ENCODE assay signal across 9 mouse cellular contexts in genomic region chr12:111535281-111535680, GRCm38 (mm10). TPM values are rescaled to one million over a fixed set of nuclear protein-coding genes. Genes with fewer than 3 reads are reported as not detected.
DNase-seq lines count a peak whose midpoint lies in the region; ATAC-seq and TF ChIP-seq lines count a peak whose summit lies in the region.
"Had no signal": no experiment of that assay in that cellular context is flagged by ENCODE, and none has a peak within 500 bp of the region (broad histone marks: within the 10 kb centered on the region; RNA-seq: fewer than 3 reads in every experiment).

No protein-coding gene starts in this region.

- no peaks in the 10 kb centered on the region for H3K27me3 ChIP-seq in heart, embryonic 15.5 days
- H3K27me3 ChIP-seq in MEL (ENCODE audit: control insufficient read depth in 1 of 2, insufficient read depth in 2 of 2, low read length in 2 of 2): no peaks in the 10 kb centered on the region
- peaks cover 20% of the 10 kb centered on the region for H3K27me3 ChIP-seq in megakaryocyte, embryonic 14.5 days (replicated peaks)

- 0 out of 2 replicates have a peak overlapping the region, but pooled peaks have one; percentile 5 for H3K4me2 ChIP-seq in heart, embryonic 15.5 days

- no peaks in the 10 kb centered on the region for H3K9me3 ChIP-seq in heart, embryonic 15.5 days (replicated peaks)
- H3K9me3 ChIP-seq in MEL (replicated peaks; ENCODE audit: insufficient read depth, low read length): no peaks in the 10 kb centered on the region
- H3K9me3 ChIP-seq in megakaryocyte, embryonic 14.5 days: no peaks in the 10 kb centered on the region

- H3K79me2 ChIP-seq in MEL (ENCODE audit: control insufficient read depth, insufficient read depth, low read length, poor library complexity): peaks cover 25% of the 10 kb centered on the region

- H3K4me1 ChIP-seq in heart, embryonic 15.5 days (replicated peaks): peaks cover 35% of the 10 kb centered on the region
- H3K4me1 ChIP-seq in MEL (ENCODE audit: control insufficient read depth in 1 of 2, insufficient read depth in 2 of 2, low read length in 2 of 2): peaks cover 16 to 24% of the 10 kb centered on the region in 2 experiments
- H3K4me1 ChIP-seq in megakaryocyte, embryonic 14.5 days: peaks cover 62% of the 10 kb centered on the region

- no peak for TF ChIP-seq POLR2A in MEL (IDR thresholded peaks at IDR 0.05; ENCODE audit: control insufficient read depth in 1 of 2, insufficient read depth in 1 of 2, low read depth in 1 of 2, low read length in 2 of 2, poor library complexity in 1 of 2)

- H3K4me3 ChIP-seq in heart, embryonic 15.5 days: no peak overlapping the region
- H3K4me3 ChIP-seq in MEL (ENCODE audit: control insufficient read depth in 1 of 2, insufficient read depth in 1 of 2, low read depth in 2 of 2, low read length in 2 of 2): peak overlapping the region; percentile 2 to 22; a peak in 2 of 4 replicates
- H3K4me3 ChIP-seq in megakaryocyte, embryonic 14.5 days (replicated peaks): peak overlapping the region; percentile 79
- H3K4me3 ChIP-seq: myocyte had no signal

- H3K27ac ChIP-seq in heart, embryonic 15.5 days: peak overlapping the region; percentile 18
- H3K27ac ChIP-seq in MEL (ENCODE audit: control insufficient read depth, low read depth, low read length): no peak overlapping the region; the same call in 1 of the 2 replicates

- ATAC-seq in heart, embryonic 15.5 days (replicated peaks; ENCODE audit: insufficient number of reproducible peaks, insufficient read depth, low FRiP score, low read depth): no peak
- peak; percentile 66 for ATAC-seq in erythroid progenitor cell, adult 5-6 weeks (replicated peaks; ENCODE audit: low FRiP score, poor library complexity, severe bottlenecking)

- intact Hi-C loops in gastrocnemius, postnatal 36 days (cut with DNase I): no loop called here

- TF ChIP-seq EP300 in MEL (IDR thresholded peaks at IDR 0.05; ENCODE audit: low read depth in 1 of 2, low read length in 2 of 2): peak; percentile 63 to 76

- no peak overlapping the region for H3K9ac ChIP-seq in heart, embryonic 15.5 days
- H3K9ac ChIP-seq in MEL (ENCODE audit: control insufficient read depth, low read depth, low read length, poor library complexity, severe bottlenecking): no peak overlapping the region

- DNase-seq in heart, adult 11 months: no peak
- peak; percentile 66 for DNase-seq in MEL (ENCODE audit: low read depth, low spot score)
- no peak for DNase-seq in right cerebral cortex, postnatal 10 days (ENCODE audit: low spot score in 2 of 2)
- no peak for DNase-seq in left cerebral cortex, adult 9 months (ENCODE audit: low spot score in 2 of 2)
- no peak for DNase-seq in gastrocnemius, postnatal 36 days

- TF ChIP-seq CTCF in MEL (IDR thresholded peaks at IDR 0.05 in 2 of 3, conservative IDR thresholded peaks at IDR 0.05 in 1 of 3; ENCODE audit: control insufficient read depth in 1 of 3, insufficient read depth in 1 of 3, low read depth in 2 of 3, low read length in 3 of 3, poor library complexity in 1 of 3, severe bottlenecking in 1 of 3): no peak

- no peak for TF ChIP-seq RAD21 in MEL (IDR thresholded peaks at IDR 0.05; ENCODE audit: low read depth, low read length)

- WGBS in heart, embryonic 15.5 days: 37% methylated on average over 6 of the region's 6 CpGs

- H3K36me3 ChIP-seq in heart, embryonic 15.5 days: peaks cover 13% of the 10 kb centered on the region
- H3K36me3 ChIP-seq in MEL (ENCODE audit: control insufficient read depth in 1 of 2, insufficient read depth in 2 of 2, low read length in 2 of 2): peaks cover 12 to 24% of the 10 kb centered on the region in 2 experiments
- H3K36me3 ChIP-seq in megakaryocyte, embryonic 14.5 days (replicated peaks; ENCODE audit: low read length): peaks cover 14% of the 10 kb centered on the region

TF ChIP-seq in MEL, 35 proteins besides CTCF, POLR2A, EP300 and RAD21 (continues in another document):
- TF ChIP-seq MYC (IDR thresholded peaks at IDR 0.05; ENCODE audit: low read depth, low read length) (0 out of 2 replicates have a peak, but pooled peaks have one; percentile 30), KAT2A (conservative IDR thresholded peaks at IDR 0.05; ENCODE audit: low read depth, low read length) (no peak), ZC3H11A (IDR thresholded peaks at IDR 0.05; ENCODE audit: low read depth, low read length) (no peak), E2F4 (IDR thresholded peaks at IDR 0.05; ENCODE audit: borderline replicate concordance, low read depth, low read length) (no peak), GATA1 (IDR thresholded peaks at IDR 0.05; ENCODE audit: low read depth, low read length) (peak; percentile 63), RCOR1 (IDR thresholded peaks at IDR 0.05; ENCODE audit: low read depth, low read length) (peak; percentile 98), USF1 (IDR thresholded peaks at IDR 0.05; ENCODE audit: low read depth, low read length) (no peak), POLR2AphosphoS5 (IDR thresholded peaks at IDR 0.05; ENCODE audit: borderline replicate concordance, low read depth, low read length) (no peak), CHD1 (IDR thresholded peaks at IDR 0.05; ENCODE audit: low read depth, low read length) (no peak), BHLHE40 (IDR thresholded peaks at IDR 0.05; ENCODE audit: borderline replicate concordance, low read depth, low read length) (peak; percentile 78; the same call in 1 of the 2 replicates), ZMIZ1 (IDR thresholded peaks at IDR 0.05; ENCODE audit: low read depth, low read length) (no peak), NRF1 (IDR thresholded peaks at IDR 0.05; ENCODE audit: insufficient read depth, low read depth, low read length, poor library complexity, severe bottlenecking) (no peak), MEF2A (IDR thresholded peaks at IDR 0.05; ENCODE audit: extremely low read depth, insufficient replicate concordance, low read depth, low read length, poor library complexity, severe bottlenecking) (no peak), NELFE (IDR thresholded peaks at IDR 0.05; ENCODE audit: low read depth, low read length) (no peak), MAX (IDR thresholded peaks at IDR 0.05; ENCODE audit: low read length) (peak; percentile 53; the same call in 1 of the 2 replicates), SMC3 (IDR thresholded peaks at IDR 0.05; ENCODE audit: low read depth, low read length) (no peak), CHD2 (IDR thresholded peaks at IDR 0.05; ENCODE audit: low read length) (no peak), ZKSCAN1 (IDR thresholded peaks at IDR 0.05; ENCODE audit: low read depth, low read length) (no peak), ZNF384 (IDR thresholded peaks at IDR 0.05; ENCODE audit: low read depth, low read length) (no peak), USF2 (IDR thresholded peaks at IDR 0.05; ENCODE audit: borderline replicate concordance in 1 of 2, insufficient read depth in 1 of 2, low read depth in 1 of 2, low read length in 2 of 2) (no peak), ETS1 (IDR thresholded peaks at IDR 0.05; ENCODE audit: low read depth, low read length) (peak; percentile 50; the same call in 1 of the 2 replicates), MAFK (IDR thresholded peaks at IDR 0.05; ENCODE audit: borderline replicate concordance, low read depth, low read length) (no peak), MAZ (IDR thresholded peaks at IDR 0.05; ENCODE audit: low read depth, low read length) (no peak), POLR2AphosphoS2 (IDR thresholded peaks at IDR 0.05; ENCODE audit: low read length) (no peak), UBTF (IDR thresholded peaks at IDR 0.05; ENCODE audit: borderline replicate concordance, insufficient read depth, low read depth, low read length) (no peak), ELF1 (IDR thresholded peaks at IDR 0.05; ENCODE audit: low read depth, low read length) (no peak), HCFC1 (IDR thresholded peaks at IDR 0.05; ENCODE audit: low read depth, low read length) (no peak), TBP (IDR thresholded peaks at IDR 0.05; ENCODE audit: low read depth, low read length) (0 out of 2 replicates have a peak, but pooled peaks have one; percentile 20), TCF12 (IDR thresholded peaks at IDR 0.05; ENCODE audit: low read depth, low read length) (peak; percentile 85)

RNA-seq across cellular contexts. Expression of gene Eif5, which starts 2.5 kb away (rescaled TPM):
- 372 and 404 TPM in 2 replicates for polyA plus RNA-seq in heart, embryonic 15.5 days (2015; fragmentation: Nextera tagmentation; extraction: Ambion mirVana)
- total RNA-seq in MEL (2012; rRNA removed): 183 and 201 TPM in 2 replicates
- polyA plus RNA-seq in MEL (2012; ENCODE audit: insufficient read depth in 1 of 2, insufficient read length in 2 of 2, low read depth in 1 of 2, low replicate concordance in 2 of 2, missing spikeins in 1 of 2): 100 to 1,000 TPM; 276 to 330 TPM
- total RNA-seq in erythroid progenitor cell, adult 5-6 weeks (2015; ENCODE audit: low replicate concordance): 265 and 296 TPM in 2 replicates
- total RNA-seq in erythroid progenitor cell, adult 5-6 weeks (2017; ENCODE audit: low replicate concordance): 240 and 253 TPM in 2 replicates
- polyA plus RNA-seq in megakaryocyte, embryonic 14.5 days (2012; ENCODE audit: insufficient read depth, low replicate concordance): 17.8 and 28.5 TPM in 2 replicates
- total RNA-seq in gastrocnemius, postnatal 36 days (2021): 100 to 1,000 TPM; 123 to 146 TPM

RNA-seq across cellular contexts. Expression of gene Mark3, which starts 39.0 kb away (rescaled TPM):
- 25.8 and 30.4 TPM in 2 replicates for polyA plus RNA-seq in heart, embryonic 15.5 days (2015; fragmentation: Nextera tagmentation; extraction: Ambion mirVana)
- total RNA-seq in MEL (2012; rRNA removed): 60.2 and 71.6 TPM in 2 replicates
- polyA plus RNA-seq in MEL (2012; ENCODE audit: insufficient read depth in 1 of 2, insufficient read length in 2 of 2, low read depth in 1 of 2, low replicate concordance in 2 of 2, missing spikeins in 1 of 2): 10 to 100 TPM in 1 of 2 experiments, not detected in 1; 43.9 TPM
- total RNA-seq in erythroid progenitor cell, adult 5-6 weeks (2015; ENCODE audit: low replicate concordance): 200 and 221 TPM in 2 replicates
- 177 and 202 TPM in 2 replicates for total RNA-seq in erythroid progenitor cell, adult 5-6 weeks (2017; ENCODE audit: low replicate concordance)
- 4.4 and 8.2 TPM in 2 replicates for polyA plus RNA-seq in megakaryocyte, embryonic 14.5 days (2012; ENCODE audit: insufficient read depth, low replicate concordance)
- total RNA-seq in gastrocnemius, postnatal 36 days (2021): 10 to 100 TPM; 49.6 to 51.3 TPM

RNA-seq across cellular contexts. Expression of gene Gm266, which starts 49.7 kb away (rescaled TPM):
- polyA plus RNA-seq in heart, embryonic 15.5 days (2015; fragmentation: Nextera tagmentation; extraction: Ambion mirVana): 2.0 and 5.2 TPM in 2 replicates
- total RNA-seq in MEL (2012; rRNA removed): not detected in 2 replicates
- not detected for polyA plus RNA-seq in MEL (2012; ENCODE audit: insufficient read depth in 1 of 2, insufficient read length in 2 of 2, low read depth in 1 of 2, low replicate concordance in 2 of 2, missing spikeins in 1 of 2)
- total RNA-seq in erythroid progenitor cell, adult 5-6 weeks (2015; ENCODE audit: low replicate concordance): 1.8 TPM in 1 of 2 replicates, not detected in the other
- total RNA-seq in erythroid progenitor cell, adult 5-6 weeks (2017; ENCODE audit: low replicate concordance): not detected in 2 replicates
- 0.22 TPM in 1 of 2 replicates, not detected in the other for polyA plus RNA-seq in megakaryocyte, embryonic 14.5 days (2012; ENCODE audit: insufficient read depth, low replicate concordance)
- total RNA-seq in gastrocnemius, postnatal 36 days (2021): under 1 TPM; 0.69 to 0.84 TPM
